Mouse (Mus musculus) neural tube, embryonic 13.5 days (tissue): Measurements from ENCODE around the gene Hspg2. TPM values are rescaled to one million over a fixed set of nuclear protein-coding genes. Genes with fewer than 3 reads are reported as not detected.
"Not testable (repeated sequence)": the region's sequence is repeated elsewhere in the genome, so short reads cannot be mapped to it uniquely, and the experiment has no call there.

Experiments
- ATAC-seq: fragments of 200-750 bp; cut with Nextera tagmentation; 2 replicates; pipeline ENCODE4 v1.8.0; 2017; ENCODE audit warnings: low read depth, mild to moderate bottlenecking, moderate TSS enrichment, moderate library complexity
- H3K27ac ChIP-seq: fragments of 300-500 bp; sonication (generic); replicated peaks from 2 replicates; pipeline ENCODE4 v1.5.1; 2015; ENCODE audit warnings: moderate library complexity, mild to moderate bottlenecking, inconsistent platforms
- H3K27me3 ChIP-seq: fragments of 300-500 bp; sonication (generic); 2 replicates; pipeline ENCODE4 v1.6.1; 2015; ENCODE audit warnings: mild to moderate bottlenecking, inconsistent platforms
- H3K36me3 ChIP-seq: fragments of 300-500 bp; sonication (generic); 2 replicates; pipeline ENCODE4 v1.6.1; 2015; ENCODE audit warnings: mild to moderate bottlenecking, inconsistent platforms
- H3K4me1 ChIP-seq: fragments of 300-500 bp; sonication (generic); replicated peaks from 2 replicates; pipeline ENCODE4 v1.6.1; 2015; ENCODE audit warnings: inconsistent platforms
- H3K4me2 ChIP-seq: fragments of 300-500 bp; sonication (generic); 2 replicates; pipeline ENCODE4 v1.6.1; 2015; ENCODE audit warnings: inconsistent platforms, mild to moderate bottlenecking, moderate library complexity
- H3K4me3 ChIP-seq: fragments of 300-500 bp; sonication (generic); 2 replicates; pipeline ENCODE4 v1.5.1; 2015; ENCODE audit warnings: mild to moderate bottlenecking, inconsistent platforms
- H3K9ac ChIP-seq: fragments of 300-500 bp; sonication (generic); 2 replicates; pipeline ENCODE4 v1.6.1; 2015; ENCODE audit warnings: moderate library complexity, mild to moderate bottlenecking, inconsistent platforms
- H3K9me3 ChIP-seq: fragments of 300-500 bp; sonication (generic); 2 replicates; pipeline ENCODE4 v1.6.1; 2016; ENCODE audit warnings: inconsistent platforms
- WGBS: fragments of 180-500 bp; shearing (Covaris S2); methylation state at CpG from one replicate; pipeline ENCODE4 v1.1.7; 2015; 5-methylcytosine and 5-hydroxymethylcytosine counted together
- polyA plus RNA-seq: library from polyadenylated mRNA; unstranded; fragments of >200 nt; fragmentation: Nextera tagmentation; extraction: Ambion mirVana; gene quantifications from 2 replicates; pipeline ENCODE4 v1.2.1, GENCODE M21; 2015

Gene Hspg2
- polyA plus RNA-seq, 1 experiment from 2014 or later: 8.6 TPM

GRCm38 (mm10) chr4:137556673-137557210, 88.2 kb downstream of the Hspg2 start:
- no peak overlapping the region for H3K4me3 ChIP-seq
- H3K36me3 ChIP-seq: peaks cover 14% of the 10 kb centered on the region; the same call in 1 of the 2 replicates
- H3K4me1 ChIP-seq: no peaks in the 10 kb centered on the region
- ATAC-seq: no peak
- no peaks in the 10 kb centered on the region for H3K27me3 ChIP-seq
- H3K4me2 ChIP-seq: no peak overlapping the region
- no peak overlapping the region for H3K9ac ChIP-seq
- H3K27ac ChIP-seq: no peak overlapping the region
- WGBS: 85% methylated on average over 16 of the region's 16 CpGs
- no peaks in the 10 kb centered on the region for H3K9me3 ChIP-seq

- ATAC-seq: no peak
Observed at GRCm38 (mm10) chr4:137569873-137570272, 101.3 kb downstream of the Hspg2 start.

GRCm38 (mm10) chr4:137574469-137574868, 105.9 kb downstream of the Hspg2 start, which contains the start of gene Ldlrad2:
Gene Ldlrad2 (minus strand): TSS chr4:137574569.
- H3K9ac ChIP-seq: no peak within 1 kb of the TSS
- H3K36me3 ChIP-seq: no peaks in the 10 kb centered on the region
- H3K27me3 ChIP-seq: peaks cover 16% of the 10 kb centered on the region
- WGBS: 88% methylated on average over 10 of the region's 10 CpGs
- H3K4me3 ChIP-seq: no peak within 1 kb of the TSS
- H3K27ac ChIP-seq: no peak within 1 kb of the TSS
- no peak for ATAC-seq
- peaks cover 5% of the 10 kb centered on the region; the same call in 1 of the 2 replicates for H3K4me1 ChIP-seq
- H3K4me2 ChIP-seq: no peak within 1 kb of the TSS
- no peaks in the 10 kb centered on the region for H3K9me3 ChIP-seq

More at GRCm38 (mm10) chr4:137569873-137570272, 101.3 kb downstream of the Hspg2 start:
- no peak overlapping the region for H3K27ac ChIP-seq
- H3K4me2 ChIP-seq: no peak overlapping the region
- H3K9me3 ChIP-seq: no peaks in the 10 kb centered on the region
- H3K27me3 ChIP-seq: no peaks in the 10 kb centered on the region
- no peaks in the 10 kb centered on the region for H3K36me3 ChIP-seq
- no peak overlapping the region for H3K4me3 ChIP-seq
- H3K4me1 ChIP-seq: no peaks in the 10 kb centered on the region
- no peak overlapping the region for H3K9ac ChIP-seq
- whole genome bisulfite sequencing: 67% methylated on average over 9 of the region's 9 CpGs

- Histone ChIP-seq H3K9me3 (no peaks in the 10 kb centered on the region), H3K4me3 (no peak overlapping the region), H3K36me3 (no peaks in the 10 kb centered on the region), H3K4me2 (no peak overlapping the region), H3K27me3 (peaks cover 25% of the 10 kb centered on the region), H3K4me1 (peaks cover 5% of the 10 kb centered on the region; the same call in 1 of the 2 replicates), H3K27ac (no peak overlapping the region), H3K9ac (no peak overlapping the region)
- 96% methylated on average over 12 of the region's 12 CpGs for WGBS
- no peak for ATAC-seq
Observed at GRCm38 (mm10) chr4:137577486-137577885, 108.9 kb downstream of the Hspg2 start.

- H3K27me3 ChIP-seq: peaks cover 25% of the 10 kb centered on the region
- H3K4me3 ChIP-seq: peak overlapping the region; percentile 35
- H3K4me2 ChIP-seq: peak overlapping the region; percentile 62
- H3K36me3 ChIP-seq: no peaks in the 10 kb centered on the region
- WGBS: 4% methylated on average over 39 of the region's 39 CpGs
- peaks cover 5% of the 10 kb centered on the region; the same call in 1 of the 2 replicates for H3K4me1 ChIP-seq
- peak overlapping the region; percentile 61 for H3K9ac ChIP-seq
- no peaks in the 10 kb centered on the region for H3K9me3 ChIP-seq
- peak; percentile 56; the same call in 1 of the 2 replicates for ATAC-seq
- H3K27ac ChIP-seq: no peak overlapping the region
Observed at GRCm38 (mm10) chr4:137578181-137578845, 109.7 kb downstream of the Hspg2 start.

- Histone ChIP-seq H3K36me3 (no peaks in the 10 kb centered on the region), H3K27me3 (peaks cover 25% of the 10 kb centered on the region), H3K9ac (no peak overlapping the region), H3K4me2 (no peak overlapping the region), H3K9me3 (no peaks in the 10 kb centered on the region), H3K27ac (no peak overlapping the region), H3K4me1 (peaks cover 5% of the 10 kb centered on the region; the same call in 1 of the 2 replicates), H3K4me3 (no peak overlapping the region)
- WGBS: 72% methylated on average over 4 of the region's 4 CpGs
- no peak for ATAC-seq
Observed at GRCm38 (mm10) chr4:137579789-137580188, 111.2 kb downstream of the Hspg2 start.

- 87% methylated on average over 2 of the region's 2 CpGs for WGBS
Observed at GRCm38 (mm10) chr4:137580299-137580698, 111.7 kb downstream of the Hspg2 start.

GRCm38 (mm10) chr4:137581815-137582214, 113.2 kb downstream of the Hspg2 start:
- Histone ChIP-seq H3K9ac (no peak overlapping the region), H3K27ac (no peak overlapping the region), H3K4me2 (no peak overlapping the region), H3K36me3 (no peaks in the 10 kb centered on the region), H3K27me3 (peaks cover 25% of the 10 kb centered on the region), H3K4me1 (peaks cover 5% of the 10 kb centered on the region; the same call in 1 of the 2 replicates), H3K9me3 (no peaks in the 10 kb centered on the region), H3K4me3 (no peak overlapping the region)
- no peak for ATAC-seq
- WGBS: 38% methylated on average over 3 of the region's 3 CpGs

More at GRCm38 (mm10) chr4:137580299-137580698, 111.7 kb downstream of the Hspg2 start:
- Histone ChIP-seq H3K4me1 (peaks cover 5% of the 10 kb centered on the region; the same call in 1 of the 2 replicates), H3K27me3 (peaks cover 25% of the 10 kb centered on the region), H3K36me3 (no peaks in the 10 kb centered on the region), H3K4me3 (no peak overlapping the region), H3K9me3 (no peaks in the 10 kb centered on the region), H3K9ac (no peak overlapping the region), H3K4me2 (no peak overlapping the region), H3K27ac (no peak overlapping the region)
- ATAC-seq: no peak

GRCm38 (mm10) chr4:137589095-137589494, 120.5 kb downstream of the Hspg2 start:
- not testable (repeated sequence) for H3K27me3 ChIP-seq, H3K4me3 ChIP-seq, ATAC-seq, H3K9me3 ChIP-seq, H3K27ac ChIP-seq, H3K4me2 ChIP-seq, H3K9ac ChIP-seq, H3K4me1 ChIP-seq, H3K36me3 ChIP-seq
- 94% methylated on average over 2 of the region's 3 CpGs for WGBS

GRCm38 (mm10) chr4:137589586-137589985, 121.0 kb downstream of the Hspg2 start:
- Histone ChIP-seq H3K4me1 (no peaks in the 10 kb centered on the region), H3K4me3 (no peak overlapping the region)

GRCm38 (mm10) chr4:137590961-137591360, 122.4 kb downstream of the Hspg2 start:
- Histone ChIP-seq H3K36me3 (no peaks in the 10 kb centered on the region), H3K9ac (0 out of 2 replicates have a peak overlapping the region, but pooled peaks have one; percentile 22), H3K4me3 (no peak overlapping the region), H3K27me3 (no peaks in the 10 kb centered on the region), H3K4me2 (no peak overlapping the region), H3K4me1 (peaks cover 12% of the 10 kb centered on the region), H3K27ac (no peak overlapping the region), H3K9me3 (no peaks in the 10 kb centered on the region)
- no peak for ATAC-seq
- WGBS: 88% methylated on average over 4 of the region's 4 CpGs

More at GRCm38 (mm10) chr4:137589586-137589985, 121.0 kb downstream of the Hspg2 start:
- H3K4me2 ChIP-seq: no peak overlapping the region
- no peak overlapping the region for H3K27ac ChIP-seq
- no peak for ATAC-seq
- no peaks in the 10 kb centered on the region for H3K36me3 ChIP-seq
- WGBS: 85% methylated on average over 3 of the region's 3 CpGs
- H3K9ac ChIP-seq: no peak overlapping the region
- H3K9me3 ChIP-seq: no peaks in the 10 kb centered on the region
- H3K27me3 ChIP-seq: no peaks in the 10 kb centered on the region
